Mouse (Mus musculus): ENCODE results near the gene Ifna5.
A peak's percentile ranks its signal among the peaks of the same experiment; 100 is the strongest.

Ifna5 gene

DNA sequence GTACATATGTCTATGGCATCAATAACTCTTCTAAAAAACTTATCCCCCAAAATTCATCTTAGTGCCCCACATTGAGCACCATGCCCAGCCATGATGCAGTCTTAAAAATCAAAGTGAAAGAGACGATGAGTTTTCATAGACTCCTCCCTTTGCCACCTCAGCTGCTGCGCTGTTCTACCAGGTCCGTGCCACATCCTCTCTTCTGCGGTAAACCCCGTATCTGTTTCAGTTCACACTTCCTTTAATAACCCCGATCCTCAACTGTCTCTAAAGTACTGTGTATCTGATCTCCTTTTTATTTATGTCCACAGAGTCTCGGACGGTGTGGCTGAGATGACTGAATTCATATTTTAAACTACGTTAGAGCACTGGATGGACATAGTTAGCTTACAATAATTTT is 29.3 kb downstream of the Ifna5 start:
- DNase-seq (ENCODE audit: low spot score in 2 of 2): no peak

DNA sequence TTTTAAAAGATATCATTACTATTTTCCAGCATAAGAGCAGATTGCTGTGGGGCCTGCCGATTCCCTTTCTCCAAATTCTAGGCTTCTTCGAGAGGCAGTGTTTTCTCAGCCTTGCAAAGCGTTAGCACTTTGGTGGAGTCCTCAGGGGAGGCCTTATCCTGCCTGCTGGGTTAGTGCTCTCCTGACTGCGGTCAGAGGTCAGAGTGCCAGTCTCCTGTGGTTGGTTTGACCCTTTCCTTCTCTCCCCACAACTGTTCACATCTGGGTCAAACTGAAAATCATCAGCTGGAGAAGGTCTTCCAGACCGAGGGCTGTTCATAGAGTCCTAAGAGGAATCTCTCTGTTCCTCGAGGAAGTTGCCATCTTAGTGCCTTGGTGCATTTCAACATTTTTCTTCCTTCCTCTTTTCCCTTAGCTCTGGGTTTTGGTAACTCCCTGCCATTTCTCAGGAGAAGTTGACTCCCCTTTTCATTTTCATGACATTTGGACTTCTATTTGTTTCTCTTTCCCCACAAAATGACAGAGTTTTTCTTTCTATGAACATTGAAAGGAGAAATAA is 29.8 kb downstream of the Ifna5 start:
- DNase-seq (ENCODE audit: low spot score in 2 of 2): no peak

DNA sequence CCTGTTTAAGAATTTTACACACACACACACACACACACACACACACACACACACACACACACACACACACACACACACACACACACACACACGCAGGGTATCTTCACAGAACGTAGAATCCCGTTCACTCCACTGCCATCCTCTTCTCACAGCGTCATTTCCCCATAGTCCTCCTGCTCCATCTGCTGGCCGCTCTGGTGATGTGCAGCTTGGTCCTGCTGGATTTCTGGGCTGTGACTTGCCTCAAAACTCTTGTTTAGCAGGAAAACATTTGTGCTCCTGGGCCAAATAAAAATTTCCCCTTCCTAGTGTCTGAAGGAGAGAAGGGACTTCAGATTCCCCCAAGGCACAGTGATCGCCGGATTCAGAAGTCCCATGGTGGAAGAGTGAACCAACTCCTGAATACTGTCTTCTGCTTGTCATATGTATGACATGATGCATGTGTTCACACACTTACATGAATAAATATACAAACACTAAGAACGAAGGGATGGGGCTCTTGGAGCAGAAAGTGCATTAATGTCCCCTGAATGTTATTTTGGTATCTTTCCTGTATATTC is 32.1 kb downstream of the Ifna5 start:
- DNase-seq (ENCODE audit: low spot score in 2 of 2): peak; percentile 70 to 72

DNA sequence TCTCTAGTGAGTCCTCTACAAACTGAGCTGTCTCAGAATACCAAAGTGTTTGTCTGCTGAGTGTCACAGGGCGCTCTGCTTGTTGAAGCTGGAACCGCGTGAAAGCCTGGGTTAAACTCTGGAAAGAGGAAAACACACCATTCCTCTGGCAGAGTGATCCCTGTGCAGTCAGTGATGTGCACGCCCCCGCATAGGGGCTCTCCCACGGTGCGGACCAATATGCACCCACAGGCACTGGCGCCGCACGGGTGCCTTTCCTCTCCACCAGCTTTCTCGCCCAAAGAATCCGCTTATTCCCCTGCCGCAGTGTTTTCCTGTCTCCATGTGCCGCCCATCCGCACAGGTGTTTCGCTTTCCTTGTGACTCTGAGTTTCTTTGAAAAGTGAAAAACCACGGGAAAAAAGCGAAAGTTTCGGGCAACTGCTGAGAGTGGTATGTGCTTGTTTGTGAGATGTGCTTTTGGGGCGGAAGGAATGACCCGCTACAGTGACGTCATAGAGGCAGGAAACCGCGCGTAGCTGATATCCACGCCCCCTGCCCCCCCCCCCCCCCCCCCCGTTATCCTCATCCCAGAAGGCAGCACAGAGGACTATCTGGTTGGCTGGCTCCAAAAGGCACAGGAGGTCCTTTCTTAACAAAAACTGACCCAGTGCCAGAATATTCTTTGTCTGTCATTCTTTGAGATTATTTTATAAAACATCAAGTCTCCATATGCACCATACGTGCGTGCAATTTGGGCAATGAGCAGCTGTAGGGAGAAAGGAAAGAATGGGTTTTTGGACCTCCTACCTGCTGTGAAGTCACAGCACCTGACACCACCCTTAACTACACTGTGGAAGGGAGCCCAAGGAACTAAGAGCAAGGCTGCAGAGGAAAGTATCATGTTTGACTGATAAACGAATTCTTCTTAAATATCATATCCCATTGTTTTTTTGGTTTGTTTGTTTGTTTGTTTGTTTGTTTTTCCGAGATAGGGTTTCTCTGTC is 32.9 kb downstream of the Ifna5 start:
- DNase-seq (ENCODE audit: low spot score in 2 of 2): peak; percentile 11 to 19

DNA sequence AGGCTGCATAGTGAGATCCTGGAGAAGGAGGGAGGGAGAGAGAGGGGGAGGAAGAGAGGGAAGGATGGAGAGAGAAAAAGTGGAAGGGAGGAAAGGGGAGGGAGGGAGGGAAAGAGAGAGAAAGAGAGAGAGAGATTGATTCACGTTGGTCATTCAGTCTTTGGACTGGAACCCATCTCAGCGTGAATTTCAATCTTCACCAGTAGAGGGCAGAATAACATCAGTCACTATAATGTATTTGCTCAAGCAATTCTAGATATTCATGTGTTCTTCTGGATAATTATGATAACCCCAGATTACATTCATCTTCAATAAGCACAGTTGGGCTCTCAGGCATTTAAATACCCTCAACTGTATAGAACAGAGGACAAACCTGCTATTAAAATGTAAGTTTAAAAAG is 37.4 kb downstream of the Ifna5 start:
- peak in 1 of 2 experiments; percentile 21 for DNase-seq (ENCODE audit: low spot score in 2 of 2)

DNA sequence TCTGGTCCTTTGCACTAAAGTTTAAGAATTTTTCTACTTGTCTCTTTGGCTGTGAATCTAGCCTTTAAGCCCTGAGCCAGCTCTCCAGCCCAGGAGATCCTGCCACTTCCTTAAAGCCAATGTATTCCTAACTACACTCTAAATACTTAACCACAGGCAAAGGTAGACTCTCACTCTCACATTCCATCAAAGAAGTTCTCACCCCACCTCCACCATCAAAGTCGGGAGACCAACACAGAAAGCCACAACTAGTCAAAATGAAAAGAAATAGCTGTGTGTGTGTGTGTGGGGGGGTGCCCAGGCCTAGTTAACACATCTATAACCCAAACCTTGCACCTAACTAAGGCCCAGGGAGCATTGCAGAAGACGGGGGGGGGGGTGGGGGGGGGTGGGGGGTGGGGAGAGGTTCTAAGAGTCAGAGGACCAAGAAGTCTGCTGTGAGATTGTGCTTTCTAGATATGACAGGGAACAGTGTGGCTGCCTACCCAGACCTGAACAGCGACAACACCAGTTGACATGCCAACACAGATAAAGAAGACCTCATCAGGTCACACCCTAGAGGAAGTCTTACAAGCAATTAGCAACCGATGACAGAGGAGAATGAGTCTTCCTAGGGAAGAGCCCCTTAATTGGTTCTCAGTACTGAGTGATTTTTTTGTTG is 40.2 kb downstream of the Ifna5 start:
- DNase-seq (ENCODE audit: low spot score in 2 of 2): no peak

DNA sequence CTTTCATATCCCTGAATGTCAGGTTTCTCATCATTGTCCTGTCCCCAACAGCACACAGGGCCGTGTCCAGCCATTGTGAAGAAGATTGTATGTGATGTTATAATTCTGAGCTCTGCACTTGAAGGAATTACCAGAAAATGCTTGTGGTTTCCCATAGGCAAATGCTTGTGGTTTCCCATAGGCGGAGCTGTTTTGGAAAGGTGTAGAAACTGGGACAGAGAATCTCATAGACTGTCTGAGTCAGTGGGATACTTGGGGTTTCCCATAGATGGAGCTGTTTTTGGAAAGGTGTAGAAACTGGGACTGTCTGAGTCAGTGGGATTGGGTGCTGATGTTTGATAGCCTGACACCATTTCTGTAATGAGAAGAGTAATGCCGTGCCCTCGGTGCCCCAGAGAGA is 41.2 kb downstream of the Ifna5 start:
- DNase-seq (ENCODE audit: low spot score in 2 of 2): no peak

DNA sequence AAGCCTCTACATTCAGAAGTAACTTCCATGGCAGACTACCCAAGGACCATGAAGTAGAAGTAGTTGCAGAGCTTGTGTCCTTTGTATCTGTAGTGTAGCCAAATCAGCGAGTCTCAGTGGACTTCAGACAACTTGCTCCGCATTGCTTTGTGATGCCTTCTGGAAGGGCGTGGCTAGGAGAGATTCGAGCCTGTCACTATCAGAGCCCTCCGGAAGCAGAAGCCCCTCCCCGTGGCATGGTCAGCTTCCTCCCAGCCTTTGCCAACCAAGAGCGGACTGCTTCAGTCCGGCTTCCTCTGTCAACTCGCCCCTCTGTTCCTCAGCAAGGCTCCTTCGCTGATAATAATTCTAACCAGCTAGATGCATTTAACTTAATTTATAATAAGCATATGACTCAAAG is 42.9 kb downstream of the Ifna5 start:
- no peak for DNase-seq (ENCODE audit: low spot score in 2 of 2)

DNA sequence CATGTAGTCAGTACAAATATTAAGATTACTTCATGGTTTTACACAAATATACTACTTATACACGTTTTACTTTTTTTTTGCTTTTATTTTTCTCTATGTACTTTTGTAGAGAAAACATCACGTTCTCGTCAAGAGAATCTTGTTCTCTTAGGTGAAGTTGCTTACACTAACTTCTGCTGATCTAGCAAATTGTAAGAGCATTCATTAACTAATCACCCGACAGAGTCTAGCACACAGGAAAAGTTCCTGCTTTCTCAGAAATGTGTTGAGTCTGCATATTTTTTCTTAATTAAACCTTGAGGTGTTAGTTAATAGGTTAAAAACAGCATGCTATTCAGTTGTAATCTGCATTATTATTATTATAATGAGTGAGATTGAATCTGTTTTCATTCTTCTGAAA is 43.4 kb downstream of the Ifna5 start:
- DNase-seq (ENCODE audit: low spot score in 2 of 2): no peak

DNA sequence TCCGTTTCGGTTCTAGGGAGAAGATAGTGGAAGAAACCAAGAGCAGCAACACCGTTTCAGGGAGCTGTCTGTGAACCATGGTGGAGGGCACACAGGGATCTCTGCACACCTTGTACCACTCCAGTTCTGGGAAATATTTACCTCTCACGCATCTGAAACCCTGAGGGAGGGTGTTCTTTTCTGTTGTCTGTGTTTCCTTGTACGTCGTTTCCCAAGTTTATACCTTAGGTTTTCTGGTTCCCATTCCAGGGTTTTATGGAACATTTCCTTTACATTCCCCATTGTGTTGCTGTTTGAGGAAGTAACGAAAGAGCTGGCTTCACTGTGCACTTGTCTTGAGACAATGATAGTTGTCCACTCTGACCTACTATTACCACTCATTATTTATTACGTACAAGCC is 44.8 kb downstream of the Ifna5 start, which contains the start of gene Ifne:
Ifne (minus strand) TSS at position 101 of the 400 bp plus-strand sequence.
- DNase-seq (ENCODE audit: low spot score in 2 of 2): no peak
